Mouse (Mus musculus) G1E (cell line): ENCODE results near the gene Mybbp1a. TPM values are rescaled to one million over a fixed set of nuclear protein-coding genes. Genes with fewer than 3 reads are reported as not detected.

Experiments used
- ATAC-seq: 2 replicates; pipeline ENCODE4 v1.8.0; 2016; ENCODE audit warnings: mild to moderate bottlenecking; ENCODE audit not compliant: insufficient number of reproducible peaks, poor library complexity, low FRiP score, severe bottlenecking; ENCODE audit errors: extremely low read depth
- DNase-seq: peaks from one replicate; pipeline ENCODE4 v3.0.0; 2012; ENCODE audit warnings: low spot score
- H3K27me3 ChIP-seq: 2 replicates; pipeline ENCODE4 v1.6.1; 2012; ENCODE audit warnings: mild to moderate bottlenecking, low read length, inconsistent platforms; ENCODE audit not compliant: insufficient read depth
- H3K36me3 ChIP-seq: replicated peaks from 2 replicates; pipeline ENCODE3; 2012; ENCODE audit warnings: mild to moderate bottlenecking, inconsistent platforms
- H3K4me1 ChIP-seq: 2 replicates; pipeline ENCODE4 v1.6.1; 2012; ENCODE audit warnings: low read depth, low read length, inconsistent platforms, mixed read lengths; ENCODE audit not compliant: insufficient read depth
- H3K4me3 ChIP-seq: 2 replicates; pipeline ENCODE4 v1.5.1; 2012; ENCODE audit warnings: low read depth, mild to moderate bottlenecking, inconsistent platforms, low read length, moderate library complexity, mixed read lengths
- H3K9me3 ChIP-seq: replicated peaks from 2 replicates; pipeline ENCODE4 v1.6.1; 2012; ENCODE audit warnings: inconsistent platforms
- CTCF ChIP-seq: IDR thresholded peaks from 2 replicates; pipeline ENCODE4 v1.5.1; 2012; ENCODE audit warnings: low read depth, low read length, inconsistent platforms, mixed read lengths
- GATA1 ChIP-seq: IDR thresholded peaks from 2 replicates; pipeline ENCODE4 v1.6.1; 2012; ENCODE audit warnings: borderline replicate concordance, low read length, inconsistent platforms, mixed read lengths
- GATA2 ChIP-seq: IDR thresholded peaks from 2 replicates; pipeline ENCODE4 v1.6.1; 2012; ENCODE audit warnings: low read depth, low read length, inconsistent platforms, borderline replicate concordance
- POLR2AphosphoS5 ChIP-seq: IDR thresholded peaks from 2 replicates; pipeline ENCODE4 v1.6.1; 2012; ENCODE audit warnings: low read depth, low read length, inconsistent platforms; ENCODE audit not compliant: insufficient replicate concordance
- TAL1 ChIP-seq: conservative IDR thresholded peaks from 2 replicates; pipeline ENCODE4 v1.6.1; 2012; ENCODE audit warnings: low read depth, low read length, inconsistent platforms, mixed read lengths
- polyA plus RNA-seq: library from polyadenylated mRNA; stranded (reverse); fragments of >175 nt; gene quantifications from 2 replicates; pipeline ENCODE4 v1.2.3, GENCODE M21; 2012
- total RNA-seq, 2 experiments: library from RNA; stranded (forward) in 1 of 2; stranded (reverse) in 1 of 2; fragments of 200-1000 nt in 1 of 2; fragments of >200 nt in 1 of 2; fragmentation: Nextera tagmentation in 1 of 2; gene quantifications; 2 replicates each; pipeline ENCODE4 v1.2.3; 2014 to 2017

Mybbp1a gene
- total and polyA plus RNA-seq, 3 experiments, result 125 to 496 (median 253) TPM

DNA sequence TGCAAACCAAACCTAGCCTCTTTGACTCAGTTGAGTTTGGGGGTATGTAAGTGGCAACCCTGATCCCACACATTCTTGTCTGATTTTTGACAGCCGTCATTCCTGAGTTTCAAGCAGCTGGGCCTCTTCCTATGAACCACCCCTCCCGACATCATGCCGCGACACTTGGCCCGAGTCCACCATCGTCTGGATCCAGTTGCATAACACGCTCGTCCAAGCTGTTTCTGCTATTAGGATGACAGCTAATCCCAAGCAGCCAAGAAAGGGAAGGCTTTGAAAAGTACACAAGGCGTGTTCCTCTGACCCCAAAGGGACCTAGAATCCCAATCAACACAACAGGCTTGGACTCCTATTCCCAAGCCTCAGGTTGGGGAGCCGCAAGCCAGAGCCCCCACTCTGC is 44.1 kb upstream of the Mybbp1a start:
- peaks cover 34% of the 10 kb centered on the region for H3K27me3 ChIP-seq
- H3K36me3 ChIP-seq, result no peaks in the 10 kb centered on the region
- no peaks in the 10 kb centered on the region for H3K9me3 ChIP-seq
- DNase-seq (no peak), ATAC-seq (no peak)
- H3K4me1 ChIP-seq, result peaks cover 5% of the 10 kb centered on the region; the same call in 1 of the 2 replicates
- no peak overlapping the region for H3K4me3 ChIP-seq
- TF ChIP-seq GATA1 (no peak), GATA2 (no peak), POLR2AphosphoS5 (no peak), TAL1 (no peak), CTCF (no peak)

DNA sequence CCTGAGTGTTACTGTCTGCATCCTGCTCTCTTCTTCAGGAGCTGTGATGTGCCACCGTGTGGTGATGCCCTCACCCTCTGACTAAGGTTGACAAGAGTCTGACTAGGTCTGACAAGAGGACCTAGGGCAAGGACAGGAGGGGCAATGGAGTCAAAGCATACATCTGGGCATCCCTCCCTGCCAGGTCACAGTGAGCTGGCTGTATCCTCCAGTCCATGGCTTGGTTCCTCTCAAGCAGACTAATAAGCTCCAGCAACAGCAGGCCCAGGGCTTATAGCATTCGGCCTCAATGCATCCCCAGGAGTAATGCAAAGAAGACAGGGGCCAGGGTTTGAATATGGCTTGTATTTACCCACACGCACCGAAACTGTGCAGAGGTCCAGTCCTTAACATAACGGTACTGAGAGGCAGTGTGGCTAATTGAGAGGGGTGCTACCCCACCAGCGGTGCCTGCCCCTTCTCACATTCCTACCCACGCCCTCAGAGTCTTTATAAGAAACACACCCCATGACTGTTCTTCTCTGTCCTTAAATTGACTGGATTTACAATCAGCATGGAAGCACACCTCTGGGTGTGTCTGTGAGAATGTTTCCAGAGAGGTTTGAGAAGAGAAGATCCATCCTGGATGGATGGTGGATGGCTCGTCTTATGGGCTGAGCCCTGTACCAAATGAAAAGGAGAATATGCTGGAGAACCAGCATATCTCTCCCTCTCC is 43.2 kb upstream of the Mybbp1a start:
- H3K9me3 ChIP-seq, result no peaks in the 10 kb centered on the region
- peaks cover 5% of the 10 kb centered on the region; the same call in 1 of the 2 replicates for H3K4me1 ChIP-seq
- peaks cover 35% of the 10 kb centered on the region for H3K27me3 ChIP-seq
- H3K36me3 ChIP-seq, result no peaks in the 10 kb centered on the region
- TF ChIP-seq CTCF (no peak), TAL1 (no peak), GATA2 (no peak), GATA1 (no peak), POLR2AphosphoS5 (no peak)
- no peak for ATAC-seq
- DNase-seq, result no peak
- H3K4me3 ChIP-seq, result no peak overlapping the region

DNA sequence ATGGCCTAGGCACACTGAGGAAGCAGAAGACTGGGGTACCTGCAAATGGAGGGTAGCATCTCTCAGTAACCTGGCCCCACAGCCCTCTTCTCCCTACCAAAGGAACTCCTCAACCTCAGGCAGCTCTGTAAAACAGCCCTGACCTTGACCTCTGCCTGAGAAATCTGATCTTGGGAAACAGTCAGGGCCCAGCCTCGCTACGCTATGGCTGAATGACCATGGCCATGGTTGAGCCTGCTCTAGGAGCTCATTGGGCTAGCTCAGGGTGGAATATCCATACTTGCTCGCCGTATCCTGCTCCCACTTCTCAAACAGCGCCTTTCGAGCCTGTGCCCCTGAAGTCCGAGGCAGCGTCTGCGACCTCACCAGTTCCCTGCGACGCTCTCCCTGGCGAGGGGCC is 40.1 kb upstream of the Mybbp1a start:
- DNase-seq, result no peak
- TF ChIP-seq TAL1 (no peak), GATA1 (no peak), POLR2AphosphoS5 (no peak), GATA2 (no peak), CTCF (no peak)
- no peaks in the 10 kb centered on the region for H3K4me1 ChIP-seq
- ATAC-seq, result no peak
- no peak overlapping the region for H3K4me3 ChIP-seq
- H3K9me3 ChIP-seq, result no peaks in the 10 kb centered on the region
- H3K36me3 ChIP-seq, result no peaks in the 10 kb centered on the region
- H3K27me3 ChIP-seq, result peaks cover 51% of the 10 kb centered on the region

DNA sequence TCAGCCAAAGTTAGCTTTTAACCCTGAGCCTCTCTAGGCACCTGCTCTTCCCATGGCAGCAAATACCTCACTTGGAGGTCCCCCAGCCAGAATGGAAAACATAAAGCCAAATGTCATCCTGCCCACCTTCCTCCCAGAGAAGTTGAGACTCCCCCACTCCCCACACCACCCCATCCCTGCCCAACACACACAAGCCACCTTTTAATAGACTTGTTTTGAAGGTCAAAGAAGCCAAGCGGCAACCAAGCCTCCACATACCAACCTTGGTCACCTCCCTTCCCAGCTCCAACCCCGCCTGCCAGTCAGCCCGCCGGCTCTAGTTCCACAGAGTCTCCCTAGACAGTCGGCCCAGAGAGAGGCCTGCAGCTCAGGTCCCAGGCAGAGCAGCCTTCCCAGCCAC is 39.1 kb upstream of the Mybbp1a start:
- H3K9me3 ChIP-seq, result no peaks in the 10 kb centered on the region
- H3K4me3 ChIP-seq, result no peak overlapping the region
- ATAC-seq, result no peak
- no peaks in the 10 kb centered on the region for H3K36me3 ChIP-seq
- H3K27me3 ChIP-seq, result peaks cover 53% of the 10 kb centered on the region
- no peak for DNase-seq
- H3K4me1 ChIP-seq, result no peaks in the 10 kb centered on the region
- no peak for TF ChIP-seq GATA2
- TF ChIP-seq TAL1, result no peak
- TF ChIP-seq POLR2AphosphoS5, result no peak

DNA sequence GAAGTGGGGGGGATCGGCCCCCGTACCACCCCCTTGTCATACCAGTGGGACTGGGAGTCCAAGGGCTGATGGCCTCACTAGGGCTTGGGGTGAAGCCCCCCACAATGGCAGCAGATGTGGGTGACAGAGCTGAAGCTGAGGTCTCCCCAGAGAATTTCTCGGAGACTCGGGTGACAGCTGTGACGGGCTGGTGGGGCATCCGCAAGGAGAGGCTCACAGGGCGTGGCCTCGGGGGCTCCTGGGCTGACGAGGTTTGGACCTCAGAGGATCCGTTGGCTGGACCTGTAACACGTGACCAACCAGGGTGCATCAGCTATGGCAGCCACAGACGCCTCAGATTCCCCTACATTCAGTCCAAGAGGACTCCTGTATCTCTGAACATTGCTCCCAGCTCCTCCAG is 38.2 kb upstream of the Mybbp1a start:
- ATAC-seq (no peak), DNase-seq (no peak)
- H3K36me3 ChIP-seq, result no peaks in the 10 kb centered on the region
- no peaks in the 10 kb centered on the region for H3K9me3 ChIP-seq
- no peaks in the 10 kb centered on the region for H3K4me1 ChIP-seq
- TF ChIP-seq CTCF (no peak), GATA1 (no peak), TAL1 (no peak), GATA2 (no peak), POLR2AphosphoS5 (no peak)
- H3K27me3 ChIP-seq, result peaks cover 56% of the 10 kb centered on the region
- no peak overlapping the region for H3K4me3 ChIP-seq

GRCm38 (mm10) chr11:72405532-72405931 is 35.6 kb upstream of the Mybbp1a start:
- ATAC-seq (no peak), DNase-seq (no peak)
- Histone ChIP-seq H3K36me3 (no peaks in the 10 kb centered on the region), H3K27me3 (peaks cover 60% of the 10 kb centered on the region), H3K9me3 (no peaks in the 10 kb centered on the region), H3K4me1 (no peaks in the 10 kb centered on the region), H3K4me3 (no peak overlapping the region)
- TF ChIP-seq TAL1 (no peak), GATA1 (no peak), GATA2 (no peak), CTCF (no peak), POLR2AphosphoS5 (no peak)
